Mouse (Mus musculus): ENCODE data around the gene Ctrc. TPM values are rescaled to one million over a fixed set of nuclear protein-coding genes. Genes with fewer than 3 reads are reported as not detected.

Ctrc gene
- 13.9 and 8,604 TPM in 2 replicates for polyA plus RNA-seq (2012; rRNA removed)

GRCm38 (mm10) chr4:141845999-141846398 lies at the start of gene Ctrc:
Ctrc (minus strand) TSS chr4:141846359.
- H3K27me3 ChIP-seq (ENCODE audit: control insufficient read depth, insufficient read depth, low read length): no peaks in the 10 kb centered on the region
- no peaks in the 10 kb centered on the region for H3K36me3 ChIP-seq (ENCODE audit: control insufficient read depth, insufficient read depth, low read length)
- H3K27ac ChIP-seq (ENCODE audit: insufficient read depth, low read depth, low read length): no peak within 1 kb of the TSS
- WGBS: 85% methylated on average over 6 of the region's 6 CpGs
- no peak for TF ChIP-seq POLR2A (IDR thresholded peaks at IDR 0.05; ENCODE audit: low read depth, low read length)
- no peaks in the 10 kb centered on the region for H3K4me1 ChIP-seq (ENCODE audit: control insufficient read depth, insufficient read depth, insufficient read length, low read length)
- no peak within 1 kb of the TSS for H3K4me3 ChIP-seq (ENCODE audit: low read depth, low read length)

GRCm38 (mm10) chr4:141895772-141896171 lies 49.6 kb upstream of the Ctrc start:
- H3K4me1 ChIP-seq (ENCODE audit: control insufficient read depth, insufficient read depth, insufficient read length, low read length): peaks cover 5% of the 10 kb centered on the region
- 62% methylated on average over 12 of the region's 12 CpGs for WGBS
- H3K4me3 ChIP-seq (ENCODE audit: low read depth, low read length): no peak overlapping the region
- no peak overlapping the region for H3K27ac ChIP-seq (ENCODE audit: insufficient read depth, low read depth, low read length)
- H3K36me3 ChIP-seq (ENCODE audit: control insufficient read depth, insufficient read depth, low read length): no peaks in the 10 kb centered on the region
- TF ChIP-seq POLR2A (IDR thresholded peaks at IDR 0.05; ENCODE audit: low read depth, low read length): no peak
- TF ChIP-seq CTCF (IDR thresholded peaks at IDR 0.05; ENCODE audit: extremely low read depth, insufficient read length, insufficient replicate concordance, low read depth, low read length): no peak
- no peaks in the 10 kb centered on the region for H3K27me3 ChIP-seq (ENCODE audit: control insufficient read depth, insufficient read depth, low read length)

GRCm38 (mm10) chr4:141893157-141893784 lies 47.1 kb upstream of the Ctrc start:
- Histone ChIP-seq H3K36me3 (ENCODE audit: control insufficient read depth, insufficient read depth, low read length) (no peaks in the 10 kb centered on the region), H3K4me1 (ENCODE audit: control insufficient read depth, insufficient read depth, insufficient read length, low read length) (peaks cover 5% of the 10 kb centered on the region), H3K27me3 (ENCODE audit: control insufficient read depth, insufficient read depth, low read length) (no peaks in the 10 kb centered on the region), H3K27ac (ENCODE audit: insufficient read depth, low read depth, low read length) (peak overlapping the region; percentile 93), H3K4me3 (ENCODE audit: low read depth, low read length) (peak overlapping the region; percentile 49)
- 33% methylated on average over 8 of the region's 8 CpGs for WGBS
- no peak for TF ChIP-seq POLR2A (IDR thresholded peaks at IDR 0.05; ENCODE audit: low read depth, low read length)
- TF ChIP-seq CTCF (IDR thresholded peaks at IDR 0.05; ENCODE audit: extremely low read depth, insufficient read length, insufficient replicate concordance, low read depth, low read length): no peak

GRCm38 (mm10) chr4:141886385-141886968 lies 40.3 kb upstream of the Ctrc start:
- H3K27me3 ChIP-seq (ENCODE audit: control insufficient read depth, insufficient read depth, low read length): no peaks in the 10 kb centered on the region
- no peak for TF ChIP-seq POLR2A (IDR thresholded peaks at IDR 0.05; ENCODE audit: low read depth, low read length)
- no peak for TF ChIP-seq CTCF (IDR thresholded peaks at IDR 0.05; ENCODE audit: extremely low read depth, insufficient read length, insufficient replicate concordance, low read depth, low read length)
- 55% methylated on average over 6 of the region's 6 CpGs for WGBS
- H3K4me3 ChIP-seq (ENCODE audit: low read depth, low read length): no peak overlapping the region
- H3K27ac ChIP-seq (ENCODE audit: insufficient read depth, low read depth, low read length): no peak overlapping the region
- H3K4me1 ChIP-seq (ENCODE audit: control insufficient read depth, insufficient read depth, insufficient read length, low read length): peaks cover 5% of the 10 kb centered on the region; the same call in 1 of the 2 replicates
- H3K36me3 ChIP-seq (ENCODE audit: control insufficient read depth, insufficient read depth, low read length): no peaks in the 10 kb centered on the region

GRCm38 (mm10) chr4:141885451-141885850 lies 39.3 kb upstream of the Ctrc start:
- 86% methylated on average over 9 of the region's 9 CpGs for WGBS
- peaks cover 8% of the 10 kb centered on the region; the same call in 1 of the 2 replicates for H3K4me1 ChIP-seq (ENCODE audit: control insufficient read depth, insufficient read depth, insufficient read length, low read length)
- H3K4me3 ChIP-seq (ENCODE audit: low read depth, low read length): no peak overlapping the region
- TF ChIP-seq CTCF (IDR thresholded peaks at IDR 0.05; ENCODE audit: extremely low read depth, insufficient read length, insufficient replicate concordance, low read depth, low read length) (no peak), POLR2A (IDR thresholded peaks at IDR 0.05; ENCODE audit: low read depth, low read length) (no peak)
- no peaks in the 10 kb centered on the region for H3K27me3 ChIP-seq (ENCODE audit: control insufficient read depth, insufficient read depth, low read length)
- H3K36me3 ChIP-seq (ENCODE audit: control insufficient read depth, insufficient read depth, low read length): no peaks in the 10 kb centered on the region
- no peak overlapping the region for H3K27ac ChIP-seq (ENCODE audit: insufficient read depth, low read depth, low read length)

- no peaks in the 10 kb centered on the region for H3K27me3 ChIP-seq (ENCODE audit: control insufficient read depth, insufficient read depth, low read length)
- peaks cover 11% of the 10 kb centered on the region; the same call in 1 of the 2 replicates for H3K4me1 ChIP-seq (ENCODE audit: control insufficient read depth, insufficient read depth, insufficient read length, low read length)
- H3K27ac ChIP-seq (ENCODE audit: insufficient read depth, low read depth, low read length): no peak overlapping the region
- no peak overlapping the region for H3K4me3 ChIP-seq (ENCODE audit: low read depth, low read length)
- TF ChIP-seq POLR2A (IDR thresholded peaks at IDR 0.05; ENCODE audit: low read depth, low read length): no peak
- no peak for TF ChIP-seq CTCF (IDR thresholded peaks at IDR 0.05; ENCODE audit: extremely low read depth, insufficient read length, insufficient replicate concordance, low read depth, low read length)
- 86% methylated on average over 7 of the region's 7 CpGs for WGBS
- no peaks in the 10 kb centered on the region for H3K36me3 ChIP-seq (ENCODE audit: control insufficient read depth, insufficient read depth, low read length)
Observed at GRCm38 (mm10) chr4:141882858-141883257, 36.7 kb upstream of the Ctrc start.

- TF ChIP-seq POLR2A (IDR thresholded peaks at IDR 0.05; ENCODE audit: low read depth, low read length) (no peak), CTCF (IDR thresholded peaks at IDR 0.05; ENCODE audit: extremely low read depth, insufficient read length, insufficient replicate concordance, low read depth, low read length) (no peak)
- H3K4me1 ChIP-seq (ENCODE audit: control insufficient read depth, insufficient read depth, insufficient read length, low read length): peaks cover 11% of the 10 kb centered on the region; the same call in 1 of the 2 replicates
- no peaks in the 10 kb centered on the region for H3K36me3 ChIP-seq (ENCODE audit: control insufficient read depth, insufficient read depth, low read length)
- no peak overlapping the region for H3K4me3 ChIP-seq (ENCODE audit: low read depth, low read length)
- WGBS: 26% methylated on average over 5 of the region's 5 CpGs
- H3K27ac ChIP-seq (ENCODE audit: insufficient read depth, low read depth, low read length): no peak overlapping the region
- no peaks in the 10 kb centered on the region for H3K27me3 ChIP-seq (ENCODE audit: control insufficient read depth, insufficient read depth, low read length)
Observed at GRCm38 (mm10) chr4:141881950-141882349, 35.8 kb upstream of the Ctrc start.

Data from small intestine, adult 2 months (tissue).